Mouse (Mus musculus): ENCODE data around the gene Tcl1b2.
"Not testable (repeated sequence)": the region's sequence is repeated elsewhere in the genome, so short reads cannot be mapped to it uniquely, and the experiment has no call there.

The Tcl1b2 gene

DNA sequence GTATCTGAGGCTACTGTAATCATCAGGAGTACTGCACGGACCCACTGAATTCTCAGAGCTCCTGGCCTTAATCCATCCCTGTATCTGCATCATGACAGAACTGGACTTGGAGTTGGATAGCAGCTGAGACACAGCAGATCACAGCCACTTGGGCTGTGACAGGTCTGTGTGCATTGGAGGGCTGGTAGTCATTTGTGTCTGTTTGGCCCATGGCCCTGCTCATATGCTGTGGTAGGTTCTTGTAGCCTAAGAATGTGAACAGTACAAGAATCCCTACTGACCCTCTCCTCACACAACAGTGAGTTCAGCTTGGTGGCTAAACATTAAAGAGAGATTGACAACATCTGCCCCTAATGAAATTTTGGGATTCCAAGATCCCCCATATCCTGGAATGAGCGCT, 27.6 kb downstream of the Tcl1b2 start:
- no peak for DNase-seq (ENCODE audit: low read depth, low spot score)

DNA sequence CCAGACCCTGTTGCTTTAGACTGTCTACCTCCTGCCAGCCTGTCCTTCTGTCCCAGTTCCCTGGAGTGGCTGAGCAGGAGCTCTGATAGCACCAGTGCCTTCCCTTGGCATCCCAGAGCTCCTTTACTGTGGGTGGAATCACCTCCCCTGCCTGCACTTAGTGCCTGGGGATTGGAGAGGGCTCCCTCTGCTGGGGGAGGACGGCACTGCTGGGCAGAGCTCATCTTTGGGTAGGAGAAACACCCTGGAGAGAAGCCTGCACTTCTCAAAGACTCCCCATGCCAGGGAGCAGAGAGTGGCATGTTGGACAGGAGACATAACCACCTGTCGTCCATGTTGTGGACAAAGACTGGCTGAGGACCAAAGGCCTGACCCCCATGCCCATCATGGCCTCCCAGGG, 28.5 kb downstream of the Tcl1b2 start:
- DNase-seq (ENCODE audit: low read depth, low spot score) = not testable (repeated sequence)

GRCm38 (mm10) chr12:105176044-105176443, 30.2 kb downstream of the Tcl1b2 start, which contains the start of gene Tcl1b5:
TSS of gene Tcl1b5 (plus strand) at chr12:105176344.
- not testable (repeated sequence) for DNase-seq (ENCODE audit: low read depth, low spot score)

GRCm38 (mm10) chr12:105181040-105181644, 35.3 kb downstream of the Tcl1b2 start:
- not testable (repeated sequence) for DNase-seq (ENCODE audit: low read depth, low spot score)

GRCm38 (mm10) chr12:105188980-105189379, 43.2 kb downstream of the Tcl1b2 start:
- not testable (repeated sequence) for DNase-seq (ENCODE audit: low read depth, low spot score)

GRCm38 (mm10) chr12:105190743-105191142, 44.9 kb downstream of the Tcl1b2 start, which contains the start of gene Tcl1b3:
TSS of gene Tcl1b3 (plus strand) at chr12:105191043.
- not testable (repeated sequence) for DNase-seq (ENCODE audit: low read depth, low spot score)

- not testable (repeated sequence) for DNase-seq (ENCODE audit: low read depth, low spot score)
These were observed 54.1 kb downstream of the Tcl1b2 start for GRCm38 (mm10) chr12:105199684-105200497.

DNA sequence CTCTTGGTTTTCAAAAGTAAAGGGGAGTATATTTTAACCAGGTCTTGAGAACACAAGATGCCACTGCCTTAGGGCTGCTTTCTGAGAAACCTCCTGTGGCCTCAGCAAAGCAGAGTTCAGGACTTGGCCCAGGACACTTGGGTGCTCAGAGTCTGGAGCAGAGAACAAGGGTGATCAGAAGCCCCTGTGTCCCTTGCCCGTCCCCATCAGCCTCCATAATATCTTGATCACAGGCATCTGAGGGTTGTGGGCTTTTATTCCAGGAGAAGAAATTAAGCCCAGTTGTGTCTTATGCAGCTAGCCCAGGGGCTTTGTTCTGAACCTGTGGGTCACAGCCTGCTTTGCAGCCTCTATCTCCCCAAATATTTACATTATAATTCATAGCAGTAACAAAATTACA, 55.8 kb downstream of the Tcl1b2 start, which contains the start of gene Tcl1b4:
TSS of gene Tcl1b4 (plus strand) at position 301 of the 400 bp plus-strand sequence.
- not testable (repeated sequence) for DNase-seq (ENCODE audit: low read depth, low spot score)

Data from WW6 (cell line).